Mouse (Mus musculus) hindbrain, embryonic 11.5 days (tissue): ENCODE measurements at regions not wholly inside any gene's neighbourhood (a gene's known extent, or its start where the extent isn't known, plus 50 kb on each side); places are given as distances from the start of the nearest gene placed in this dataset.

ENCODE experiments used
- ATAC-seq: fragments of 200-750 bp; cut with Nextera tagmentation; 2 replicates; pipeline ENCODE4 v1.8.0; 2017; ENCODE audit warnings: mild to moderate bottlenecking, moderate TSS enrichment, moderate library complexity; ENCODE audit not compliant: low FRiP score
- DNase-seq: peaks from one replicate; pipeline ENCODE4 v3.0.0-alpha.2; 2015; ENCODE audit warnings: low spot score
- H3K27ac ChIP-seq: fragments of 300-500 bp; sonication (generic); 2 replicates; pipeline ENCODE4 v1.5.1; 2014; ENCODE audit warnings: mild to moderate bottlenecking, low read depth, low read length
- H3K27me3 ChIP-seq: fragments of 300-500 bp; sonication (generic); 2 replicates; pipeline ENCODE4 v1.6.1; 2014; ENCODE audit warnings: mild to moderate bottlenecking, low read length, moderate library complexity, mixed read lengths; ENCODE audit not compliant: control insufficient read depth, insufficient read depth
- H3K36me3 ChIP-seq: fragments of 300-500 bp; sonication (generic); 2 replicates; pipeline ENCODE4 v1.6.1; 2014; ENCODE audit warnings: mild to moderate bottlenecking, low read length, moderate library complexity, mixed read lengths; ENCODE audit not compliant: control insufficient read depth, insufficient read depth
- H3K4me1 ChIP-seq: fragments of 300-500 bp; sonication (generic); replicated peaks from 2 replicates; pipeline ENCODE4 v1.6.1; 2014; ENCODE audit warnings: low read length, mixed read lengths; ENCODE audit not compliant: control insufficient read depth, insufficient read depth
- H3K4me2 ChIP-seq: fragments of 300-500 bp; sonication (generic); replicated peaks from 2 replicates; pipeline ENCODE4 v1.6.1; 2014; ENCODE audit warnings: mild to moderate bottlenecking, low read depth, low read length
- H3K4me3 ChIP-seq: fragments of 300-500 bp; sonication (generic); 2 replicates; pipeline ENCODE4 v1.5.1; 2014; ENCODE audit warnings: low read depth, low read length
- H3K9ac ChIP-seq: fragments of 300-500 bp; sonication (generic); 2 replicates; pipeline ENCODE4 v1.6.1; 2014; ENCODE audit warnings: low read depth, low read length
- H3K9me3 ChIP-seq: fragments of 300-500 bp; sonication (generic); 2 replicates; pipeline ENCODE4 v1.6.1; 2016; ENCODE audit warnings: low read length; ENCODE audit not compliant: control insufficient read depth
- WGBS: fragments of 180-500 bp; shearing (Covaris S2); extraction: QIAGEN DNeasy Blood & Tissue Kit; methylation state at CpG from one replicate; pipeline ENCODE4 v1.1.7; 2014; 5-methylcytosine and 5-hydroxymethylcytosine counted together

- no peak overlapping the region for H3K27ac ChIP-seq
- H3K27me3 ChIP-seq: no peaks in the 10 kb centered on the region
- no peak overlapping the region for H3K9ac ChIP-seq
- H3K4me3 ChIP-seq: no peak overlapping the region
- WGBS: 81% methylated on average over 6 of the region's 6 CpGs
- no peaks in the 10 kb centered on the region for H3K4me1 ChIP-seq
- H3K36me3 ChIP-seq: no peaks in the 10 kb centered on the region
- ATAC-seq (no peak), DNase-seq (no peak)
- no peaks in the 10 kb centered on the region for H3K9me3 ChIP-seq
- H3K4me2 ChIP-seq: no peak overlapping the region
Measured at GRCm38 (mm10) chr2:170281311-170282008, 133.6 kb upstream of the Zfp217 start.

DNA sequence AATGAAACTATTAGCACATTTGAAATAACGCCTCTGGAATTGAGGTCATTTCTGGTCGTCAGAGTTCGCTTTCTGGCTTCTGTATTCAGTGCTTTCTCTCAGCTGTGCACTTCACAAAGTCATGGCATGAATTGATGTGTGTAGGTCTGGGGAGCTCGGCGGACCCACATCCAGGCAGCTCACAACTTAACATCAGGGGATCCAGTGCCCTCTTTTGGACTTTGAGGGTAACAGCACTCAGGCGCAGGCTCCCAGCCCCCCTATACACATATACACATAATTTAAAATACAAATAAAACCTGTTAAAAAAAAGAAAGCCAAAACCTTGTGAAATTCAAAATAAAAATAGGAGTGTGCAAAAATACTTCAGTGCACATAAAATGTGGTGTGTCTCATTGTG is 132.8 kb upstream of the Zfp217 start:
- Histone ChIP-seq H3K4me1 (no peaks in the 10 kb centered on the region), H3K4me3 (no peak overlapping the region), H3K4me2 (no peak overlapping the region), H3K9me3 (no peaks in the 10 kb centered on the region), H3K27ac (no peak overlapping the region), H3K9ac (no peak overlapping the region), H3K36me3 (no peaks in the 10 kb centered on the region), H3K27me3 (no peaks in the 10 kb centered on the region)
- no peak for ATAC-seq
- 74% methylated on average over 6 of the region's 6 CpGs for WGBS
- DNase-seq: no peak

- H3K36me3 ChIP-seq: no peaks in the 10 kb centered on the region
- H3K27ac ChIP-seq: no peak overlapping the region
- no peaks in the 10 kb centered on the region for H3K9me3 ChIP-seq
- no peaks in the 10 kb centered on the region for H3K27me3 ChIP-seq
- no peak overlapping the region for H3K4me3 ChIP-seq
- ATAC-seq (no peak), DNase-seq (no peak)
- H3K4me2 ChIP-seq: no peak overlapping the region
- H3K4me1 ChIP-seq: no peaks in the 10 kb centered on the region
- H3K9ac ChIP-seq: no peak overlapping the region
- WGBS: 74% methylated on average over 8 of the region's 8 CpGs
Measured at GRCm38 (mm10) chr2:170277896-170278295, 130.0 kb upstream of the Zfp217 start.

GRCm38 (mm10) chr2:170277182-170277767 is 129.4 kb upstream of the Zfp217 start:
- Histone ChIP-seq H3K27me3 (no peaks in the 10 kb centered on the region), H3K4me2 (no peak overlapping the region), H3K4me3 (no peak overlapping the region), H3K27ac (no peak overlapping the region), H3K36me3 (no peaks in the 10 kb centered on the region), H3K9me3 (no peaks in the 10 kb centered on the region), H3K9ac (no peak overlapping the region), H3K4me1 (no peaks in the 10 kb centered on the region)
- 80% methylated on average over 18 of the region's 18 CpGs for WGBS
- ATAC-seq (no peak), DNase-seq (no peak)

- no peak overlapping the region for H3K9ac ChIP-seq
- H3K9me3 ChIP-seq: no peaks in the 10 kb centered on the region
- WGBS: 63% methylated on average over 4 of the region's 4 CpGs
- DNase-seq: no peak
- H3K4me3 ChIP-seq: no peak overlapping the region
- H3K36me3 ChIP-seq: no peaks in the 10 kb centered on the region
- no peak overlapping the region for H3K4me2 ChIP-seq
- H3K27me3 ChIP-seq: no peaks in the 10 kb centered on the region
- H3K27ac ChIP-seq: no peak overlapping the region
- no peak for ATAC-seq
- no peaks in the 10 kb centered on the region for H3K4me1 ChIP-seq
Measured at GRCm38 (mm10) chr2:170275687-170276086, 127.8 kb upstream of the Zfp217 start.

GRCm38 (mm10) chr2:170269926-170270577 is 122.1 kb upstream of the Zfp217 start:
- H3K9me3 ChIP-seq: no peaks in the 10 kb centered on the region
- no peak overlapping the region for H3K27ac ChIP-seq
- no peak overlapping the region for H3K4me2 ChIP-seq
- H3K4me1 ChIP-seq: peaks cover 2% of the 10 kb centered on the region
- H3K27me3 ChIP-seq: no peaks in the 10 kb centered on the region
- H3K4me3 ChIP-seq: no peak overlapping the region
- DNase-seq (no peak), ATAC-seq (no peak)
- no peak overlapping the region for H3K9ac ChIP-seq
- H3K36me3 ChIP-seq: no peaks in the 10 kb centered on the region
- WGBS: 86% methylated on average over 11 of the region's 11 CpGs

DNA sequence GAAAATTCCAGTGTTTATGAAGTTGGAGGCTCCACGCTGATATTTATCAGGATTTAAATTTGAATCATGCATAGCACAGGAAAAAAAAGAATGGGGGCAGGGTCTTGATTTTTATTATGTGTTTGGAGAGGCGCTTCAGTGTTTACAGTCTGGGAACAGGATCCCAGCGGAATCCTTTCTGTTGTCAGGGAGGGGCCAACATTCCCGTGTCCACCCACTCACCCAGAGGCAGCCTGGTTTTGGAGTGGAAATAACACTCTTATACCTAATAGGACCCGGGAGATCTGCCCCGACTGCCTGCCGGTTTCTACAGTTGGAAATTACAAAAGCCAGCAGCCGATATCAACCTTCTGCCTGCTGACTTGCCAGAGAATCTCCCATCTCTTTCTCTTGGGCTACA is 120.2 kb upstream of the Zfp217 start:
- H3K9ac ChIP-seq: no peak overlapping the region
- no peak overlapping the region for H3K4me3 ChIP-seq
- peaks cover 2% of the 10 kb centered on the region for H3K4me1 ChIP-seq
- no peak for DNase-seq
- no peaks in the 10 kb centered on the region for H3K36me3 ChIP-seq
- no peaks in the 10 kb centered on the region for H3K27me3 ChIP-seq
- WGBS: 54% methylated on average over 8 of the region's 8 CpGs
- no peak overlapping the region for H3K27ac ChIP-seq
- no peak for ATAC-seq
- H3K4me2 ChIP-seq: no peak overlapping the region
- no peaks in the 10 kb centered on the region for H3K9me3 ChIP-seq

DNA sequence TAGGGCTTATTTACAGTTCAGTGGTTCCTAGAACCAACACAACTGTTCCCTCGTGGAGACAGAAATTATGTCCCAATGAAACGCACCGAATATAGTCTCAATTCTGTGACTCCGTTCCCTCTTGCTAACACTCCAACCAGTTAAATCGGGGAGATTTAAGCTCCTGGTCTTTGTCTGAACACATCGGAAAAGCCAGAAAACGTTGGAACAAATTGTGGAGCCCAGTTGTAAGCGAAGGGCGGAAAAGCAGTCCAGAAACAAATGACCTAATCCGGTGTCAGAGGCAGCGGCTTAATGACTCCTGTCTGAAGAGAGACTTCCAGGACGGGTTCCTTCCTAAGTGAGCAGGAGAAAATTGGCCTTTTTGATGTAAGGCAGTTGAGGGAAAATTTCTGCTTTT is 119.2 kb upstream of the Zfp217 start:
- Histone ChIP-seq H3K4me3 (peak overlapping the region; percentile 8; the same call in 1 of the 2 replicates), H3K4me2 (peak overlapping the region; percentile 35), H3K36me3 (no peaks in the 10 kb centered on the region), H3K9me3 (no peaks in the 10 kb centered on the region), H3K27ac (no peak overlapping the region), H3K27me3 (no peaks in the 10 kb centered on the region), H3K9ac (peak overlapping the region; percentile 34; the same call in 1 of the 2 replicates), H3K4me1 (peaks cover 2% of the 10 kb centered on the region)
- DNase-seq: no peak
- 20% methylated on average over 12 of the region's 12 CpGs for WGBS
- ATAC-seq: no peak
